Mouse (Mus musculus) bone marrow macrophage, adult 2 months (primary cell): ENCODE measurements around the gene H2-D1.

Experiments used
- CTCF ChIP-seq: IDR thresholded peaks from 2 replicates; pipeline ENCODE4 v1.5.1; 2012; ENCODE audit warnings: low read depth, mild to moderate bottlenecking, low read length, moderate library complexity
- POLR2A ChIP-seq: IDR thresholded peaks from 2 replicates; pipeline ENCODE4 v1.6.1; 2012; ENCODE audit warnings: mild to moderate bottlenecking, low read depth, low read length, borderline replicate concordance

DNA sequence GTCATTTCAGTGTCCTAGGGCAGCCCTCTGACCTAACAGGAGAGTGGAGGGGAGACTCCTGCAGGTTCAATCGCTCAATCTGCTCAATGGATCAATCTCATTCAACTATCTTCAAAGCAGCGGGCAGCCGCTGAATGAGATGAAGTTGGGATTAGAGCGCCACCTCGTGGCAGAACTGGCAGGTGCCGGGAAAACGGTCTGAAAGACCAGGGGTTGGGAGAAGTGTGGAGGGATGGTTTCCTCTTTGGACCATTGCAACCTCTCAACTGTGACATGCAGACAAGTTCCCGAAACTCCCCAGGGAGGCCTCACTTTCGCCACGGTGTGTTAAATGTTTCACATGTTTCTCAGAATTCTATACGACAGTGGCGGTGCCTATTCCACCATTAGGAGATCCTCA, 30.5 kb upstream of the H2-D1 start:
- peak; percentile 97 for TF ChIP-seq CTCF
- no peak for TF ChIP-seq POLR2A
